Mouse (Mus musculus): Measurements from ENCODE around the gene Padi4.

DNA sequence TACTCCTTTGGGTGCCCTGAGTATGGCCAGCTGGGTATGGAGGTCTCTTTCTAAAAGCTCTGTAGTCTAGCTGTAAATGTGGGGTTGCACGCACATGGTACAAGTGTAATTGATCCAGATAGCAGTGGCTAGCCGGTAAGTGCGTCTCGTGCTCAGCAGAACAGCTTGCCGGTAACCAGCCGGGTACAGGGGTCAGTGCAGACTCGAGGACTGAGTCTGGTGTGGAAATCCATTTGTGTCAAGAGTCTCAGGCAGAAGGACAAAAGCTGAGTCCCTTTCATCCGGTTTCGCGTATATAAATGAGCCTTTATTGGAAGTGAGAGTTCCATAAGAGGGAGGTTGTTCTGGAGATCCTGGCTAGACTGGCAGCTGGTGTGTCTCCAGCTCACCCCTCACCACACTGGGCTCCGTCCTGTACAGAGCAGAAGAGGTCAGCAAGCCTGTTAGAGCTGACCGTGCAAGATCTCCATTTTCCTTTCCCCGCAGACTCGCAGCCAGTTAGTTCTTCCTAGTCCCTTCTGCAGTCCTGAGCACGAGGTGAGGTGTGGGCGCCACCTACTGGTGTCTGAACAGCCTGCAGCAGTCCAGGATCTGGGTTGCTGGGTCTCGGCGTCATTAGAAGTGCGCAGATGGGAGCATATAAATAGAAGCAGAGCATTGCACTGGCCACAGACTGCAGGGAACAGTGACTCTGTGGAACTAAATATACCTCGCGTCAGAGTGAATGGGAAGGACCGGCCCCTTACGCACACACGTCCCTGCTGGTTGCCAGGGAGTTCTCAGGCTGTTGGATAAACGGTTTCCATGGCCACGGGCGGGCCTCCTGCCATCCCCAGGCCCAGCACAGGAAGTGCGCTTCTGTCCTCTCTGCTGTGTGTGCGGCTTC is 60.3 kb downstream of the Padi4 start:
- TF ChIP-seq CTCF (IDR thresholded peaks at IDR 0.05; ENCODE audit: low read depth, low read length) (peak; percentile 51), POLR2A (IDR thresholded peaks at IDR 0.05; ENCODE audit: borderline replicate concordance, low read depth, low read length) (no peak)
